ENCODE assay signal across 35 mouse cellular contexts in the genomic region with DNA sequence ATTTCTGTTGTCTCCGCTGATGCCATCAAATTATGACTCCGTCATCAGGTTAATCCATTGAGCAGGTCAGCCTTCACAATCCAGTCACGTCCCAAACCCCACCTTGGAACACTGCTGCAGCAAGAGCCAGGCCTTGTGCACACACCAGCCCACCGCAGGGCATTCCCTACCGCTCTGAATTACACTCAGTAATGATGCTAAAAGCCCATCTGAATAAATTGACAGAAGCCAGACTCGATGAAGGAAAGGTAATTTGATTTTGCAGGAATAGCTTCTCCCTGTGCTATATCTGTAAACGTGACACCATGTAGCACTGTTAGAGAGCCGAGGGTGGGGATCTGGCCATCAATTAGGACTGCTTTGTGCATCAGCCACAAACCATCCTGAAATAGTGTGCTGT.
"Had no signal": no experiment of that assay in that cellular context is flagged by ENCODE, and none has a peak within 500 bp of the region (broad histone marks: within the 10 kb centered on the region; RNA-seq: fewer than 3 reads in every experiment).

No protein-coding gene starts in this region.

- H3K36me3 ChIP-seq: intestine, embryonic 15.5 days had no signal

- H3K9ac ChIP-seq: heart, embryonic 12.5 days; heart, embryonic 13.5 days; heart, embryonic 15.5 days; hindbrain, embryonic 12.5 days; hindbrain, embryonic 13.5 days; hindbrain, embryonic 14.5 days; hindbrain, embryonic 15.5 days; intestine, embryonic 15.5 days; kidney, embryonic 15.5 days had no signal

- ATAC-seq: hindbrain, embryonic 16.5 days; hindbrain, postnatal 0 days; inflammation-experienced regulatory T-cells, adult 6 months; intestine, embryonic 15.5 days; intestine, embryonic 16.5 days; intestine, postnatal 0 days had no signal

- H3K9me3 ChIP-seq: heart, embryonic 12.5 days; heart, embryonic 13.5 days; heart, embryonic 15.5 days; hindbrain, embryonic 10.5 days; hindbrain, embryonic 12.5 days; hindbrain, embryonic 13.5 days; hindbrain, embryonic 15.5 days; intestine, embryonic 15.5 days; kidney, embryonic 15.5 days had no signal

- H3K4me2 ChIP-seq: heart, embryonic 11.5 days; heart, embryonic 12.5 days; heart, embryonic 13.5 days; heart, embryonic 15.5 days; hindbrain, embryonic 12.5 days; hindbrain, embryonic 13.5 days; hindbrain, embryonic 14.5 days; hindbrain, embryonic 15.5 days; intestine, embryonic 15.5 days; kidney, embryonic 15.5 days had no signal

- H3K27me3 ChIP-seq: heart, embryonic 12.5 days; heart, embryonic 13.5 days; heart, embryonic 15.5 days; hindbrain, embryonic 12.5 days; hindbrain, embryonic 13.5 days; hindbrain, embryonic 15.5 days; intestine, embryonic 15.5 days; kidney, embryonic 15.5 days had no signal

- H3K4me3 ChIP-seq: heart, embryonic 12.5 days; heart, embryonic 13.5 days; heart, embryonic 15.5 days; hindbrain, embryonic 10.5 days; hindbrain, embryonic 12.5 days; hindbrain, embryonic 13.5 days; hindbrain, embryonic 15.5 days; intestine, embryonic 15.5 days; kidney, embryonic 15.5 days; layer of hippocampus, adult 2 months; left cerebral cortex, adult 2 months had no signal

- H3K4me1 ChIP-seq: hindbrain, embryonic 10.5 days; hindbrain, embryonic 12.5 days; hindbrain, embryonic 13.5 days; hindbrain, embryonic 15.5 days; intestine, embryonic 15.5 days; kidney, embryonic 15.5 days had no signal

- H3K27ac ChIP-seq: heart, embryonic 13.5 days; heart, embryonic 15.5 days; hindbrain, embryonic 10.5 days; hindbrain, embryonic 12.5 days; hindbrain, embryonic 13.5 days; hindbrain, embryonic 14.5 days; hindbrain, embryonic 15.5 days; hindbrain, postnatal 0 days; intestine, embryonic 15.5 days; kidney, embryonic 15.5 days; kidney, postnatal 0 days; layer of hippocampus, adult 2 months; left cerebral cortex, adult 2 months had no signal

- DNase-seq: heart, postnatal 10 days; heart, postnatal 14 days; heart, postnatal 36 days; heart, postnatal 4 days; kidney, adult 11 months; kidney, adult 18-20 months; kidney, adult 2 months; kidney, adult 8-10 months; kidney, adult 9 months; kidney, postnatal 10 days; kidney, postnatal 14 days; kidney, postnatal 25 days; kidney, postnatal 36 days; kidney, postnatal 4 days; layer of hippocampus, adult 9-11 months; layer of hippocampus, postnatal 36 days had no signal
